Mouse (Mus musculus) forebrain, embryonic 15.5 days (tissue): ENCODE results near the gene Hnf4a. TPM values are rescaled to one million over a fixed set of nuclear protein-coding genes. Genes with fewer than 3 reads are reported as not detected.

Experiments used
- ATAC-seq: fragments of 200-750 bp; cut with Nextera tagmentation; replicated peaks from 2 replicates; pipeline ENCODE4 v1.8.0; 2017; ENCODE audit warnings: mild to moderate bottlenecking, moderate TSS enrichment, moderate library complexity
- H3K27ac ChIP-seq: fragments of 300-500 bp; sonication (generic); replicated peaks from 2 replicates; pipeline ENCODE4 v1.5.1; 2015; ENCODE audit warnings: mild to moderate bottlenecking, inconsistent platforms
- H3K27me3 ChIP-seq: fragments of 300-500 bp; sonication (generic); 2 replicates; pipeline ENCODE4 v1.6.1; 2015; ENCODE audit warnings: inconsistent platforms
- H3K36me3 ChIP-seq: fragments of 300-500 bp; sonication (generic); 2 replicates; pipeline ENCODE4 v1.6.1; 2015; ENCODE audit warnings: mild to moderate bottlenecking, inconsistent platforms
- H3K4me1 ChIP-seq: fragments of 300-500 bp; sonication (generic); 2 replicates; pipeline ENCODE4 v1.6.1; 2015; ENCODE audit warnings: inconsistent platforms
- H3K4me2 ChIP-seq: fragments of 300-500 bp; sonication (generic); replicated peaks from 2 replicates; pipeline ENCODE4 v1.6.1; 2015; ENCODE audit warnings: mild to moderate bottlenecking, inconsistent platforms
- H3K4me3 ChIP-seq: fragments of 300-500 bp; sonication (generic); 2 replicates; pipeline ENCODE4 v1.5.1; 2015; ENCODE audit warnings: mild to moderate bottlenecking, inconsistent platforms
- H3K9ac ChIP-seq: fragments of 300-500 bp; sonication (generic); replicated peaks from 2 replicates; pipeline ENCODE4 v1.6.1; 2015; ENCODE audit warnings: mild to moderate bottlenecking, inconsistent platforms
- H3K9me3 ChIP-seq: fragments of 300-500 bp; sonication (generic); 2 replicates; pipeline ENCODE4 v1.6.1; 2016; ENCODE audit warnings: inconsistent platforms
- WGBS: fragments of 180-500 bp; shearing (Covaris S2); methylation state at CpG from one replicate; pipeline ENCODE4 v1.1.7; 2015; ENCODE audit warnings: mixed read lengths; 5-methylcytosine and 5-hydroxymethylcytosine counted together
- polyA plus RNA-seq: library from polyadenylated mRNA; unstranded; fragments of >200 nt; fragmentation: Nextera tagmentation; extraction: Ambion mirVana; gene quantifications from 2 replicates; pipeline ENCODE4 v1.2.1, GENCODE M21; 2015

The Hnf4a gene
- polyA plus RNA-seq, 1 experiment from 2014 or later, result not detected

DNA sequence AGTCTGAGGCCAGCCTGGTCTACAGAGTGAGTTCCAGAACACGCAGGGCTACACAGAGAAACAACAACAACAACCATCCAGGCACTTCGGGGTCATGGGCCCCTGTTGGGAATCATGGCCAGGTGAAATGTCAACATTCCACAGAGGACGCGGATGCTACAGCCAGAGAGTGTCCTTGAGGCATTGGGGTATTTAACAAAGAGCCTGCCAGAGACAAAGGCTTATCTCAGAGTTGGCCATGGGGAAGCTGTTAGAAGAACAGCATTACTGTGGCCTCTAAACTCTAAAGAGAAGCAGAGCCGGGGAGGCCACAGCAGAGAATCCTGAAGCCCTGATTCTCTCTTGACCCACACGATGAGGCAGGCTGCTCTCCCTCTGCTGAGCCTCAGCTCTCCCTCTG lies 37.7 kb upstream of the Hnf4a start:
- no peak overlapping the region for H3K9ac ChIP-seq
- H3K4me3 ChIP-seq, result no peak overlapping the region
- no peak overlapping the region for H3K27ac ChIP-seq
- 90% methylated on average over 6 of the region's 6 CpGs for WGBS
- H3K9me3 ChIP-seq, result no peaks in the 10 kb centered on the region
- H3K4me1 ChIP-seq, result peaks cover 11% of the 10 kb centered on the region
- H3K4me2 ChIP-seq, result no peak overlapping the region
- no peak for ATAC-seq
- no peaks in the 10 kb centered on the region for H3K27me3 ChIP-seq
- H3K36me3 ChIP-seq, result peaks cover 22% of the 10 kb centered on the region

DNA sequence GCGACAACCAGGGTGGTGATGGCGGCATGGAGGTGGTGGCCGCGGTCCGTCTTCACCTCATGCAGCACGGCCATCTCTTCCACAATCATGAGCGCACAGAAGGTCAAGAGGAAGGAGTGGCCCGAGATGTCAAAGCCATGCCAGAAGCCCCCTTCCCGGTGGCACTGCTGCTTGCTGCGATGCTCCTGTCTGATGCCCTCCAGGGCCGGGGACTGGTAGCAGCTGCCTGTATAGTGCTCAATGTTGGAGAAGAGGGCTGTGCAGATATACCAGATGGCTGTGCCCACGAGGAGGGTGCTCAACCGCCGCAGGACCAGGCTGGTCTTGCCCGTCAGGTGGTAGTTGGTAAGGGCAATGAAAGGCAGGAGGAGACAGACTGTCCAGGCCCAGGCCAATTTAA lies 36.9 kb upstream of the Hnf4a start:
- Histone ChIP-seq H3K9me3 (no peaks in the 10 kb centered on the region), H3K27me3 (no peaks in the 10 kb centered on the region), H3K4me3 (no peak overlapping the region), H3K9ac (no peak overlapping the region), H3K27ac (no peak overlapping the region), H3K36me3 (peaks cover 22% of the 10 kb centered on the region), H3K4me2 (no peak overlapping the region), H3K4me1 (peaks cover 11% of the 10 kb centered on the region)
- 97% methylated on average over 15 of the region's 15 CpGs for WGBS
- ATAC-seq, result no peak

DNA sequence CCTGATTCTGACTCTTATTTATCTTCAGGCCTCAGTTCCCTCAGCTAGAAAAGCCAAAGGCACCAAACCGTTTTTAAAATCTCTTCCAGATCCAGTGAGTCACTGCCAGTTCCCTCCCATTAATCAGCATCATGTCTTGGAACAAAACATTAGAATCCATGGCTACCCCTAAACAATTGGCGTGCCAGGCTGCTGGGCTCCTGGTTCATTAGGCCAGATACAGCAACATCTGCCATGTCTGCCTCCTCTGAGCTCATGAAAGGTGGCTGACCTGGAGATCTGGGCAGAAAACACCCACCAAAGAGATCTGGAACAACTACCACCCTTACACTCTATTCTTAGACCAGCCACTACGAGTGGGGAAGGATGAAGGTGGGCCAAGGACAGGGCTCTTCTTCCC lies 35.5 kb upstream of the Hnf4a start:
- H3K27me3 ChIP-seq, result no peaks in the 10 kb centered on the region
- WGBS, result 59% methylated on average over 3 of the region's 3 CpGs
- H3K27ac ChIP-seq, result no peak overlapping the region
- peak overlapping the region; percentile 78; the same call in 1 of the 2 replicates for H3K4me2 ChIP-seq
- no peaks in the 10 kb centered on the region for H3K9me3 ChIP-seq
- peak overlapping the region; percentile 69; the same call in 1 of the 2 replicates for H3K4me3 ChIP-seq
- no peak overlapping the region for H3K9ac ChIP-seq
- no peak for ATAC-seq
- peaks cover 22% of the 10 kb centered on the region for H3K36me3 ChIP-seq
- H3K4me1 ChIP-seq, result peaks cover 11% of the 10 kb centered on the region

DNA sequence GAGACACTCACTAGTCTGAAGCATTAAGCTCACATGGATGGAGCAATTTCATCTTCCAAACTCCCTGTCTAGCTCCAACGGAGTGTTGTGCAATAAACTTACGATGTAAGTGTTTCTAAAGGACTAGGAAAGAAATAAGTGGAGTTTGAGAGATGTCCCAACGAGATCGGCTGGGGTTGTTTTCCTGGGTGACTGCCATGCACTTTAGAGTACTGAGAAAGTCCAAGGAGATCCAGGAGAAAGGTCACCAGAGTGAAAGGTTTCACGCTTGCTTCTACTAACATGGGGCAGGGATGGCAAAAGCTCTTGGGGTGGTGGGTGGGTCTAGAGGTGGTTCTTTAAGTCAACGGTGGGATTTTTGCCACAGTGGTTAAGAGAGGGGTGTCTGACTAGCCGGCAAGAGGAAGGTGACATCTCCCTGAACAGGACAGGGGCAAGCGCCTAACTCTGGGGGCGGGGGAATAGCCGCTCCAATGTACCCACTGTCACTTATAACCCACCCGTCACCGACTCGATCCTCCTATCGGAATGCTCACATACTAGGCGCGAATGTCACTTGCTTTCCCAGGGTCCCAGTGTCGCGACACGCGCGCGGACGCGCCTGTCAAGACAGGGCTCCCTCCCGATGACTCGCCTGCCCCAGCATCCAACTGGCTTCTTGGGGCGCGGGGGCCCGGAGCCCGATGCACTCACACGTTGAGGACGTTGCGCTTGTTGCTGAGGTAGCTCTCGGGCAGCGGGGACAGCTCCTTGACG lies 34.7 kb upstream of the Hnf4a start:
- Histone ChIP-seq H3K4me1 (peaks cover 11% of the 10 kb centered on the region), H3K4me3 (peak overlapping the region; percentile 69), H3K9me3 (no peaks in the 10 kb centered on the region), H3K27me3 (no peaks in the 10 kb centered on the region), H3K9ac (peak overlapping the region; percentile 74), H3K27ac (peak overlapping the region; percentile 51), H3K36me3 (peaks cover 22% of the 10 kb centered on the region), H3K4me2 (peak overlapping the region; percentile 78)
- no peak; the same call in 1 of the 2 replicates for ATAC-seq
- 5% methylated on average over 36 of the region's 36 CpGs for WGBS

DNA sequence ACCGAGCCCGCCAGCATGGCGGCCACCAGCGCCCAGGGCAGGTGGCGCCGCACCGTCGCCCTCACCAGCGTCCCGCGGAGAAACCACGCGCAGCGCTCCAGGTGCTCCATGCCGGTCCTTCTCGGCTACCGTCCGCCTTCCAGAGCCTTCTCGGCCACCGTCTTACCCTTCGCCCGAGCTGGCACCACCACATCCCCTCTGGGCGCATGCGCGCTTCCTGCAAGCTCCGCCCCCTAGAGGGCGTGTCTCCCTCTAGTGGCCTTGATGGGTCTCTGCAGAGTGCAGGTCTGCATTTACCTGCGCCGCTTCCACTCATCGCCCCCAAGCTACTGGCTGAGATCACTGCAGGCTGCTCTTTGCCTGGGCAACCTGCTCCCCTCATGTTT lies 34.1 kb upstream of the Hnf4a start, which contains the start of gene Fitm2:
Gene Fitm2 (minus strand): TSS at position 164 of the 386 bp plus-strand sequence.
- peaks cover 22% of the 10 kb centered on the region for H3K36me3 ChIP-seq
- peak within 1 kb of the TSS; percentile 78 for H3K4me2 ChIP-seq
- peak within 1 kb of the TSS; percentile 69 for H3K4me3 ChIP-seq
- H3K9ac ChIP-seq, result peak within 1 kb of the TSS; percentile 74
- no peaks in the 10 kb centered on the region for H3K27me3 ChIP-seq
- no peaks in the 10 kb centered on the region for H3K9me3 ChIP-seq
- ATAC-seq, result peak; percentile 95
- under 1% methylated on average over 30 of the region's 30 CpGs for WGBS
- H3K4me1 ChIP-seq, result peaks cover 11% of the 10 kb centered on the region
- H3K27ac ChIP-seq, result peak within 1 kb of the TSS; percentile 51

DNA sequence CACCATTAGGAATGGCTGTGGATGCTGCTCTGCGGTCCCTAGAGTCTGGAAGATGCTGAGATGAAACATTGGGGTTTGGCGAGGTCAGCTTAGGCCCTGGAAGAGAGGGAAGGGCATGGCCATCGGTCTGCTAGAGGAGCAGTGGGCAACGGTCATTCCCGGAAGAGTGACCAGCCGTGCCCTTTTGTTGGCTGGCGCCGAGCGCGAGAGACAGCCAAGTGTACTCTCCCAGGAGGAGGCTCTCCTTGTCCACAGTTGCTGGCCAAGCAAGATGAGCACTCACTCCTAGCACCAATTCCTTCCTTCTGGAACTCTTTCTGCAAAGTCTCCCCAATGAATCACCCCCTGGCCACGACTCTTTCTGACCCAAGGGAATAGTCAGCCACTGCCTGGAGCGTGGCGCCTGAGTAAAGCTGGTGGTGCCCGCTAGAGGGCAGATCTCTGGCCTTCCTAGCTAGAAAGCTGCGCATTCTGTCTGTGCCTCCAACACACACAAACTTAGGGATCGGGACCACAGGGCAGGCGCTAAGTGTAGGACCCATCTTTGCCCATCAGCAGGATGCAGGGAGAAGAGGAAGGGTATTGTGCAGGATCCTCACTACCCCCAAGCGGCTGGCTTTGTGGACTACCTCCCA lies 26.3 kb upstream of the Hnf4a start:
- no peak for ATAC-seq

DNA sequence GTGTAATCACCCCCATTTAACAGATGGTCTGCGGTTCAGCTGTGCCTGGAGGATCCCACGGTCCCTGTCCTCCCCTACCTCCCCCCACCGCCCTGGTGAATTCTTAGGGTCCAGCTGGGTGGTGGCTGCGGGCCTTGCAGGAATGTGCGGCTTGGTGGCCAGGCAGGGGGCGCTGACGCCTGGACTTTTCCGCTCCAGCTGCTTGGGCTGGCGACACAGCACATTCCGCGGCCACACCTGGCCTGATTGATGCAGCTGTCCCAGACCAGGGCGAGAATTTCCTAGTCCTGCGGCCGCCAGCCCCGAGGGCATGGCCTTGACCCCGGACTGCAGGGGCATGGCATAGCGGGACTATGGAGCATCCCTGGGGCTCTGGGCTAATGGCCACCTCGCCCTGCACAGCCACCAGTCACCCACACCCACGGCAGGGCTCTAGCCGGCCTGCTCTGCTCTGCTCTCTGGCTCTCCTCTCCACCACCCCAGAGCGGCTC lies 25.0 kb upstream of the Hnf4a start:
- 0 out of 2 replicates have a peak overlapping the region, but pooled peaks have one; percentile 8 for H3K4me3 ChIP-seq
- WGBS, result 3% methylated on average over 21 of the region's 21 CpGs
- H3K36me3 ChIP-seq, result no peaks in the 10 kb centered on the region
- peaks cover 19% of the 10 kb centered on the region for H3K27me3 ChIP-seq
- H3K4me1 ChIP-seq, result peaks cover 7% of the 10 kb centered on the region; the same call in 1 of the 2 replicates
- no peak overlapping the region for H3K27ac ChIP-seq
- H3K9me3 ChIP-seq, result no peaks in the 10 kb centered on the region
- ATAC-seq, result no peak
- peak overlapping the region; percentile 15; the same call in 1 of the 2 replicates for H3K9ac ChIP-seq
- peak overlapping the region; percentile 28 for H3K4me2 ChIP-seq

More for the DNA sequence above, 26.3 kb upstream of the Hnf4a start:
- Histone ChIP-seq H3K27me3 (peaks cover 19% of the 10 kb centered on the region), H3K9ac (no peak overlapping the region), H3K9me3 (no peaks in the 10 kb centered on the region), H3K27ac (no peak overlapping the region), H3K4me3 (no peak overlapping the region), H3K4me2 (no peak overlapping the region), H3K36me3 (no peaks in the 10 kb centered on the region), H3K4me1 (peaks cover 7% of the 10 kb centered on the region; the same call in 1 of the 2 replicates)
- 49% methylated on average over 18 of the region's 18 CpGs for WGBS

DNA sequence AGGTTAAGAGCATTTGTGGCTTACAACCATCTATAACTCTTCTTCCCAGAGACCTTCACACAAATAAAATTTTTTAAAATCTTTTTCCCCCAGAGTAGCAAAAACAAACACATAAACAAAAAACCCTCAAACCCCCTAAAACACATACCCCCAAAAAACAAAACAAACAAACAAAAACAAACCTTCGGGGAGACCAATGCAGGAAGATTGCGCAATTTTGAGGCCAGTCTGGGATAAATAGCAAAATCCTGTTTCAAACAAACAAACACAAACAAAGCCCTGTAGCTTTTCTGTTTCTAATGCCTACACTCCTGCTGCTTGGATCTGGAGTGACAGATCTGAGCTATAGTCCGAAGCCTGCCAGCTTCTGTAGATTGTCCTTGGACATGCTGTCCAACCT lies 19.2 kb upstream of the Hnf4a start:
- Histone ChIP-seq H3K27me3 (peaks cover 3% of the 10 kb centered on the region), H3K4me2 (no peak overlapping the region), H3K9me3 (no peaks in the 10 kb centered on the region), H3K4me1 (peaks cover 7% of the 10 kb centered on the region; the same call in 1 of the 2 replicates), H3K4me3 (no peak overlapping the region), H3K27ac (no peak overlapping the region), H3K36me3 (no peaks in the 10 kb centered on the region), H3K9ac (no peak overlapping the region)
- no peak for ATAC-seq
- 91% methylated on average over 3 of the region's 3 CpGs for WGBS

DNA sequence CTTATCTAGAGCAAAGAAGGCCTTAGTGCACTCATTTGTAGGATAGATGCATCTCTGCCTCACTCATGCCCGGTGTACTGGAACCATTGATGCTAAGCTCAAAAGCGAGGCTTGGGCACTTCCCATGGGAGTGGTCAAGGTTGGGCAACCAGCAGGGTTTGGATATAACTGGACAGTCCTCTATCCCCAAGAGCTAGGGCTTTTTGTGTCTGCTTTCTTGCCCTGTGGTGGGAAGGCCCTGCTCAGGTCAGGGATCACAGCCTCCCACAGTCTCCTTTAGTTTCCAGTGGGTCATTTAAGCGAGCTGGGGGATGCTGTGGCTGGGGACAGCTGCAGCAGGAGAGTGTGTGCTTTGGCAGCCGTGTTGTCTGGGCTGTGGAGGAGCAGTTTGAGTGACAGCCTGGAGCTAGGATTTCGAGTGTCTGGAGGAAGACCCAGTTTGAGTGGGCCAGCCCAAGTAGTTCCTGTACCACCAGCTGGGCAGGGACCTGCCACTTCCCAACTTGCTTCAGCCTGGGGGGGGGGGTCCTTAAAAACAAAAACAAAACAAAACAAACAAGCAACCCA lies 16.8 kb upstream of the Hnf4a start:
- ATAC-seq, result no peak
- Histone ChIP-seq H3K36me3 (no peaks in the 10 kb centered on the region), H3K9me3 (no peaks in the 10 kb centered on the region), H3K27me3 (no peaks in the 10 kb centered on the region), H3K9ac (no peak overlapping the region), H3K27ac (no peak overlapping the region), H3K4me2 (no peak overlapping the region), H3K4me1 (peaks cover 7% of the 10 kb centered on the region; the same call in 1 of the 2 replicates), H3K4me3 (no peak overlapping the region)
- WGBS, result 60% methylated on average over 5 of the region's 5 CpGs

DNA sequence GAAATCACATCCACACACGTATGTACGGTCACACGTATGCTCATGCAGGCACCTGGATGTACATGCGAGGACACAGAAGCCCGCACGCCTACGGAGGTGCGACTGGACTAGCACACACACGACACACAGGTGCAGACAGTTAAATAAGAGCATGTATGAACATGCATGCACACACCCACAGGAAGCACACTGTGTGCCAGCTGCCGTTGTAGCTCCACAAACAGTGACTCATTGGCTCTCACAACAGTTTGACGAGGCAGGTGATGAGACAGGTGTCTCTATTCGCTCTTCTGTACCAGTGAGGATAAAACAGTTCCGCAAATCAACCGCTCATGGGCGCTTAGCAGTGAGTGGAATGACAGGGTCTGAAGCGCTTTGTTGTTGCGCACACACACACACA lies 16.0 kb upstream of the Hnf4a start:
- ATAC-seq, result no peak
- no peaks in the 10 kb centered on the region for H3K36me3 ChIP-seq
- H3K27ac ChIP-seq, result no peak overlapping the region
- H3K4me1 ChIP-seq, result peaks cover 7% of the 10 kb centered on the region; the same call in 1 of the 2 replicates
- no peaks in the 10 kb centered on the region for H3K27me3 ChIP-seq
- H3K4me2 ChIP-seq, result no peak overlapping the region
- H3K9ac ChIP-seq, result no peak overlapping the region
- H3K9me3 ChIP-seq, result no peaks in the 10 kb centered on the region
- 90% methylated on average over 17 of the region's 17 CpGs for WGBS
- H3K4me3 ChIP-seq, result no peak overlapping the region

DNA sequence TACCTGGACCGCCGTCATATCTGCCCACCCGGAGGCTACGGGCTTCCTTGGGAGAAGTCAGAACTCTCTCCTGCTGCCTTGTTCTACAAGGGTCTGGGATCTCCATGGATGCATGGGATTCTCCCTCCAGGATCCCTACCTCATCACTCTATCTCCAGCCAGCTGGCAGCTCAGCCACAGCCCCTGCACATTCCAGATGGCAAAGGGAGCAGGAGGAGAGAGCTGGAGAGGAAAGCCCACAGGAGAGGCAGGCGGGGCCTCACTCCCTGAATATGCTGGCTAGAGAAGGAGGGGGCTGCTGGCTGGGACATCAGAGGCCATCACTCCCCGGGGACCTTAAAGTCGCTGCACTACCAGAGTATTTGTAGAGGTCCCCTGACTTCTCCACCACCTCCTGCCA lies 15.3 kb upstream of the Hnf4a start:
- 64% methylated on average over 7 of the region's 7 CpGs for WGBS
- H3K9me3 ChIP-seq, result no peaks in the 10 kb centered on the region
- peaks cover 7% of the 10 kb centered on the region; the same call in 1 of the 2 replicates for H3K4me1 ChIP-seq
- no peaks in the 10 kb centered on the region for H3K36me3 ChIP-seq
- ATAC-seq, result peak; percentile 38; the same call in 1 of the 2 replicates
- H3K9ac ChIP-seq, result no peak overlapping the region
- H3K4me3 ChIP-seq, result no peak overlapping the region
- H3K27me3 ChIP-seq, result no peaks in the 10 kb centered on the region
- H3K4me2 ChIP-seq, result no peak overlapping the region
- H3K27ac ChIP-seq, result no peak overlapping the region

DNA sequence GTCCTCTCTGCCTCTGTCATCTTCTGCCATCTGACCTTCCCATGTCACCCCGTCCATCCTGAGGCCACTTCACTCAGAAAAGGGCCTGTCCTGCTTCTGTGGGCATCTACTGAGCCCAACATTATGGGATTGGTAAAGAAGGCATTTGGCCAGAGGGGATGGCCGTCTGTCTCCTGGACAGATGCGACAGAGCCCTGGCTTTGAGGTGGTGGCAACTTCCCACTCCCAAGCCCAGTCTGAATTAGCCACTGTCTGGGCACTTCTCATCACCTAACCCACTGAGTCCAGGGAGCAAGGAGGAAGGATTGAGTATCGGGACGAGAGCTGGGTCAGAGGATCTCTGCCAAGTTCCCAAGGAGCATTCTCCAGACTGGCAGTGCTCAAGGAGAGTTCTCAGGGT lies 14.6 kb upstream of the Hnf4a start, which contains the start of gene R3hdml:
Gene R3hdml (plus strand): TSS at position 301 of the 400 bp plus-strand sequence.
- Histone ChIP-seq H3K4me1 (peaks cover 7% of the 10 kb centered on the region; the same call in 1 of the 2 replicates), H3K9me3 (no peaks in the 10 kb centered on the region), H3K36me3 (no peaks in the 10 kb centered on the region), H3K4me3 (no peak within 1 kb of the TSS), H3K4me2 (no peak within 1 kb of the TSS), H3K9ac (no peak within 1 kb of the TSS), H3K27ac (no peak within 1 kb of the TSS), H3K27me3 (no peaks in the 10 kb centered on the region)
- ATAC-seq, result no peak
- 79% methylated on average over 5 of the region's 5 CpGs for WGBS
